Mouse (Mus musculus): ENCODE data around the gene Naxd.
"Not testable (repeated sequence)": the region's sequence is repeated elsewhere in the genome, so short reads cannot be mapped to it uniquely, and the experiment has no call there.

Naxd gene

DNA sequence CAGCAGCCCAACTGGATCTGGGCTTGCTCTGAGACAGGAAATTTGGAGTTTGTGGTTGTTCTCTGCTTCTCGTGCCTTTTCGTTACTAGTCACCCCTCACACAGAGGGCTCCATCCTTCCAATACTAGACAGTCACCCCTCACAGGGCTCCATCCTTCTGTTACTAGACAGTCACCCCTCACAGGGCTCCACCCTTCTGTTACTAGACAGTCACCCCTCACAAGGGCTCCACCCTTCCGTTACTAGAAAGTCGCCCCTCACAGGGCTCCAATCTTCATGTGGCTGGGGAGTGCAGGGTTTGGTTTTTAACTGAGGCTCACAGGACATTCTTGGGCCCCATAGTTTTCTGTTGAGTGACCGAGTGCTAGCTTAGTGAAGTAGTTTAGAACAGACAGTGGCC lies 15.9 kb downstream of the Naxd start:
- no peak for DNase-seq (ENCODE audit: low read depth)

DNA sequence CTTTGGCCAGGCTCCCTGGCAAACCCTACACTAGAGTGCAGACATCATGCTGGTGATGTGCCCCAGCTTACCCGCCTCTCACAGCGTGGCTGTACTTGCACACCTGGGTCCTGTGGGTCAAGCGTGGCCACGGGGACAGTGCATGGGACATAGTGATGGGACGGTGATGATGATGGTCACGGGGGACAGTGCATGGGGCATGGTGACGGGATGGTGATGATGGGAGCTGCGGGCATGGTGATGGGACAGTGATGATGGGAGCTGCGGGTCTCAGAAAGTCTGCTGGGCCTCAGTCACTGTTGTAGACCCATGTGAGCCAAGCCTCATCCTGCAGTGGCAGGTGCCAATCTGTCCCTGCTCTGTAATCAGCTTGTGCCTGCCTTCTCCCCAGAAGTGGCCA lies 19.0 kb downstream of the Naxd start:
- no peak for DNase-seq (ENCODE audit: low read depth)

DNA sequence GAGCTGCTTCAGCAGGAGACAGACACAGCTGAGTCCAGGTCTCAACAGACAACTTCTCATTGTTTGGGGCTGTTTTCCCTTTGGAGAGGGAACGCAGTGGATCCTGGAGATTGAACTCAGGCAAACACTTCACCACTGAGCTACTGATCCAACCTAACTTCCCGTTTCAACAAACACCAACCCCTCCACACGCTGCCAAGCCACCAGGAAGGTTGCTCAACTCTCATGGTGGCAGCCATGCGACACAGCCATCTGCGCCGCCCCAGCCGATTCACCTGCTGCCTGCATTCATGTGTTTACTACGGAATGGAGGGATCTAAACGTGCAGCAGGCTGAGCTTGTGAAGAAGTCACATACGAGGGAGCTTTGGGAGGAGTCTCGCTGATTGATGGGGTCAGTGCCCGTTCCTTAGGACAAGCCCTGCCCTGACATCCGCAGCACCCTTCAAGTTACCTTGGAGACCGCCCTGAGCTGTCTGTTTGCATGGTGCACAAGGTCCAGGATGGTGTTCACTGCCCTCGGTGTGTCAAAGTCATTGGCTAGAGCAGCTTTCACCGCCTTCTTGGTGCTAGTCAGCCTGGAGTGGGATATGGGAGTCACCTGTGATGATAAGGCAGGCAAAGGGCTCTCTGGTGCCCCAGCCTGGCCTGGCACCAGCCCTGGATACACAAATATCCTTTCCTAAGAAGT lies 20.2 kb downstream of the Naxd start:
- no peak for DNase-seq (ENCODE audit: low read depth)

DNA sequence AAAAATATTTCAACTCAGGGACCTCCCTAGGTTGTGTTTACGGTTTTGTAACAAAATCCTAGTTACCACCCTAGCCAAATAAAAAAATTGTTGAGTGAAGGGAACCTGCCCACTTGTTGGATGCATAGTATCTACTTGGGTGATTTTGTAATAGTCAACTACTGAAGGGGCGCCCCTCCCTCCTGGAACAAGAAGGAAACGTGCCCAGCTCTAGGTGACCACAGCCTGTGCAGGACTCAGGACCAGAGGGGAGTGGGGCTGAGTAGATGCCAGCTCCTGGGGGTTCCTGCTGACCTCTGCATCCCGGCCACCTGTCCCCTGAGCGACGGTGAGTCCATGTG lies 20.7 kb downstream of the Naxd start:
- no peak for DNase-seq (ENCODE audit: low read depth)

DNA sequence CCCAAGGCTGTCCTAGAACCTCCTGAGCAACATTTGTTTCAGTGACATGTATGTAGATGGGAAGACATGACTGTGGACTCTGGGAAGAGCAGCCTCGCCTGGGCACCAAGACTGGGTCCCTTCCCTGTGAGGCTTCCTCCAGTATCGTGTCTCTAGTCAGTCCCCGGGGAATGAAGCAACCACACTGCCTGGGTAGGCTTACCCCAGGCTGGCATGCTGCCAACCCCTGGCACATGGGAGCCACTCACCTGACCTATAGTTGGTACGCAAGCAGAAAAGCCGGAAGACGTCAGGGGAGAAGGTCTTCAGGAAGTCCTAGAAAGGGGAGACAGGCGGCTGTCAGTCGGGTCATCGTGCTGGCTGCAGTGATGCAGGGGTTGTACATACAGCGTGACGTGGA lies 21.4 kb downstream of the Naxd start:
- DNase-seq (ENCODE audit: low read depth), result no peak

DNA sequence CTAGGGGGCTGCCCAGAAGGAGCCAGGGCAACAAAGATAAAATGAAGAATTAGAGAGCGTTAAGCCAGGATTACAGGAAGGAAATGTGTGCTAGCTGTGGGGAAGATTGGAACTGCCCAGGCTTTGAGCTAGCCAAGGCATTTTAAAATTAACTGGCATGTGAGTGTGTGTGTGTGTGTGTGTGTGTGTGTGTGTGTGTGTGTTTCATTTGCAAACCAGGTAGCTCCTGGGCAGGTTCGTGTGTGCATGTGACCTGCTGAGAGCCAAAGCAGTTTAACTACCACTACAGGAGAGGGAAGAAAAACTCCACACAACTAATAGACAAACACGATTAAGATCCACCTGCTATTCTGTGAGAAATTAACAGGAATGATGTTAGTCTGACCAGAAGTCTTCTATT lies 26.0 kb downstream of the Naxd start:
- DNase-seq (ENCODE audit: low read depth), result no peak

DNA sequence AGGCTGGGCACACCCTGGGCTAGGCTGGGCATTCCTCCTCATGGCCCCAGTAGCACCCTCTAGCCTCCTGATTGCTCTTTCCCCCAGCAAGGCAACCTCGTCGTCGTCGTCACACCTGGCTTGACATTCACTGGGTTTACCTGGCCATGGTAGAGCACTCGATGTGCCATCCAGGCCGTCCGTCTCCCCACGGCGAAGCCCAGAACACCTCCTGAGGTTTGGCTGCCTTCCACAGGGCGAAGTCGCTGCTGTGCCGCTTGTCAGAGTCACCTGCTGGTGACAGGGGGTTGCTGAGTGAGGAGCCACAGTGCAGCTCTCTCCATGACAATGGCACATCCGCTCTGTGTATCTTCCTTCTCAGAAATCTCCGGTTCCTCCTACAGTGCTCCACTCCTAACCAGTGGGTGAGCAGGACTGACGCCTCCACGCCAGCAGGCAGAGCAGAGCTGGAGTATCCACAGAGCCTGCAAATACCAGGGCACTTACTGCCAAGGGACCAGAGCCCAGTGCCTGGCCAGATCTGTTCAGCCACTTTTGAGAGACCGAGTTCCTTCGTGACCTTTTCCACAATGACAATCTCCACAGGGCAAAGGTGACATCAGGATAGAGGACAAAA lies 33.0 kb downstream of the Naxd start:
- DNase-seq (ENCODE audit: low read depth), result no peak

DNA sequence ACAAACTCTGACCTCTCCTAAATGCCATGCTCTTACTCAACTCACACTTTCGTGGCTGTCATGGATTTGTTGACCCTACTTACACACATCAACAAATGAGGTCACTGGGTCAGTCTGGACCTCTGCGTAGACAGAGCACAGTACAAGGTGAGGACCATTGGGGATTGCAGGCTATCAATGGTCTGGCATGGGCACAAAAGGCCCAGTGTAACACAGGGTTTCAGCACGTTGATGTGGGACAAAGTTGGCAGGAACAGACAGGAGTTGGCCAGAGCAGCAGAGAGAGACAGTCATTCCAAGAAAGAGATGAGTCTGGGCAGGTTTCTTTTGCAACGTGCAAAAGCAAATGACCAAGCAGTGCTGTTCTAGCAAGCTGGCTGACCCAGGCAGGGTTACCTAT lies 33.5 kb downstream of the Naxd start:
- no peak for DNase-seq (ENCODE audit: low read depth)

DNA sequence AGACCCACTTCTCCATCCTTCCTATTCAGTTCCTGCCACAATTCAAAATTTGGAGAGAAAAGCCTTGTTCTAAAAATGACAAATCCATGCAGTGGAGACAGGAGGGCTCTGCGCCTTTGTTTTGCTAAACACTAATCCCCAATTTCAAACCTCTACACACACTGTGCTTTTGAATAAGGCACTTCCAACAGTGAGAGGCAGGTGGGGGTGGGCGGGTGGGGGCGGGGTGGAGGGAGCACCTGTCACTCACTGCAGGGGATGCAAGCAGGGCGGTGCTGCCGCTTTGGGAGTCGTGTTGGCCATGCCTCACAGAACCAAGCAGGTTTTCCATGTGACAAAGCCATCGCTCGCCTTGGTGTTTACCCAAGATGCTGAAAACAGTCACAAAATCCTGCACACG lies 37.2 kb downstream of the Naxd start:
- DNase-seq (ENCODE audit: low read depth), result no peak

DNA sequence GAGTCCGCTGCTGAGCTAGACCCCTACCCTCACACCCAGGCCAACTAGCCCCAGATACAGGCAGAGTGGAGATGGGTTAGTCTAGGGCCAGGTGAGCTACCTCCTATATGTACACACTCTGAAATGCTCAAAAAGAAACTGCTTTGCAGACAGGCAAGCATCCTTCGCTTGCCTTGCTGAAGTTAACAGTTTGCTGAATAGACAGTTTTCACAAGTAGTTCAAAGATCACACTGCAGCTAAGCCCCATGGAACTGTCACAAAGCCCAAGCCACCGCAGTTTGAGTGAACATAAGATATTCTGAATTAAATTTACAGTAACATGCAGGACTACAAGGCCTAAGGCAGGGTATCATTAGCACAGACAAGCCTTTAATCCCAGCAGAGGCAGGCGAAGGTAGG lies 41.7 kb downstream of the Naxd start:
- no peak for DNase-seq (ENCODE audit: low read depth)

DNA sequence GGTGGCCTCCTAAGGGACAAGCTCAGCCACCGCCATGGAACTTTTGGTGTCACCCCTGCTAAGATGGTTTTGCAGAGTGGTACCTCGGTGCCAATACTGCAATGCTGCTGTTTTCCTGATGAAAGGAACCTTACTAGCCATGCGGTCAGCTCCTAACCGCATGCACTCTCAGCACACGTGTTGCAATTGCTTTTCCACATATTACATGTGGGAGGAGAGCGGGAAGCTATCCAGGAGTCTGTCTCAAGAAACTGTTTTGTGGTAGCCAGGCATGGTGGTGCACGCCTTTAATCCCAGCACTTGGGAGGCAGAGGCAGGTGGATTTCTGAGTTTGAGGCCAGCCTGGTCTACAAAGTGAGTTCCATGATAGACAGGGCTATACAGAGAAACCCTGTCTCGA lies 42.9 kb downstream of the Naxd start:
- DNase-seq (ENCODE audit: low read depth), result no peak

DNA sequence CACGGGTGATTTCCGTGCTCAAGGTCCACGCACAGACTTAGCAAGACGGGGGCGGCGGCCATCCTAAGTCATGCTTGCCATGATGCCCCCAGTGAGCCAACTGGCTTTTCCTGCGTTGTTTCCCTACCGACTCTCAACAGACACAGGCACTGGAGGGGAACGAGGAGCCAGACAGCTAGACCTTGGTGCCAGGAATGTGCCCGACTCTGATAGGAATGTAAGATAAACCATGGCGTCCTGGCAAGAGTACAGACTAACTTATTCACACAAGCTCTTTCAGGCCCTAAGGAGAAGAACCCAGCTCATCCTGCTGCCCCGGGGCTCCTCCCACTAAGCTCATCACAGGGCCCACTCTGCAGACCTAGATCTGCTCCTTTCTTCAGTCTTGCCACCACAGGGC lies 44.7 kb downstream of the Naxd start:
- no peak for DNase-seq (ENCODE audit: low read depth)

DNA sequence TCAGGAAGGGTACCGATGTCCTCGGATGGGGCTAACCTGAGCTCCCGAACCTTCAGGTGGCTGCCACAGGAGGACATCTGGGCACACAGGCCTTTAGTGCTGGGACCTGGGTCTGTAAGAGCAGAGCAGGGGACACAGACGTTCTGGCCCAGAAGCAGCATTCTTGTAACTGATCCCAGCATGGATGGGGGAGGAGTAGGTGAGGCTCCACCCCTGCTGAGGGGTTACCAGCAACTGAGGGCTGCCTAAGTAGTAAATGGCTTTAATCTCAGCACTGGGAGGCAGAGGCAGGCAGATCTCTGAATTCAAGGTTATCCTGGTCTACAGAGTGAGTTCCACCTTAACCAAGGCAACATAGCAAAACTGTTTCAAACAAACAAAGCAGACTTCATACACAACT lies 45.6 kb downstream of the Naxd start:
- DNase-seq (ENCODE audit: low read depth), result no peak

DNA sequence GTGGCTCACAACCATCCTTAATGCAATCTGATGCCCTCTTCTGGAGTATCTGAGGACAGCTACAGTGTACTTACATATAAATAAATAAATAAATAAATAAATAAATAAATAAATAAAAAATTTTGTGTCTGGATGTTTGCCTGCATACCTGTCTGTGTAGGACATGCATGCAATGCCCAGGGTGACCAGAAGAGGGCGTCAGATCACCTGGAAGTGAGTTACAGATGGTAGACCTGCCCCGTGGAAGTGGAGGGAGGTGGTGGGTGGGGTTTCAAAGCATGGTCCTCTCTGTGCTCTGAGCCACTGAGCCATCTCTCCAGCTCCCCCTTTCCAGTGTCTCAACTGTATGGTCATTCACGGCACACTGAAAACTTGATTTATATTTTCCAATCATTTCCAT lies 47.1 kb downstream of the Naxd start:
- DNase-seq (ENCODE audit: low read depth), result no peak

DNA sequence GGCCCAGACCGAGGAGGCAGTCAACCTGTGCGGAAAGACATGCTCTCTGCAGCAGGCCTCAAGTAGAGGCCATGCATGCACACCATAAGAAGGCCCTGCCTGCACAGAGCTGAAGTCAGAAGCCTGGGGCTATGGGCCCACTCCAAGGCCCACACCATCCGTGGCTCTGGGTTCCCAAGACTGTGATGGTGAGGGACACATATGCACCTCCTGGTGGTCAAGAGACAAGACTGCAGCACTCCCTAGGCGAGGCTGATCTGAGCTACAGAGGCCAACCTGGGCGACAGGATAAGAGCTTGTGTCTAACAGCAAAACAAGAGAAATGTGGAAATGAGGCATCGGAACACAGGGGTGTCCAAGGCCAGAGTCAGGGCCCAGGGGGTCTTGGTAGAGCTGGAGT lies 49.8 kb downstream of the Naxd start:
- no peak for DNase-seq (ENCODE audit: low read depth)

DNA sequence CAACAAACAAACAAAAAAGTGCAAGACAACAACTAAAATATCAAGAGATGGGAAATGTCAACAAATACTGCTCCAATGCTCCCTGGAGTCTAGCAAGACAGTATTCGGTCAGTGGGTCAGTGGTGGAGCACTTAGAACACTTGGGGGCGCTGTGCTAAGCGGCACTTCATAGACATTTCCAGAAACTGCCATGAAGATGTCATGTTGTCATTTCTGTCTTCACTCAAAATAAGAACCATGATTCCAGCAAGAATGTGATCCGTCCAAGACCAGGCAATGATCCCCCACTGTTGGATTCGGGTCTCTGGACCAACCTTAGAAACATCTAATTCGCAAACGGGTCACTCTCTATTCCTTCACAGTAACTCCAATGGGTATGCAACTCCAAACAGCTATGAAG lies 52.4 kb downstream of the Naxd start:
- DNase-seq (ENCODE audit: low read depth), result no peak

DNA sequence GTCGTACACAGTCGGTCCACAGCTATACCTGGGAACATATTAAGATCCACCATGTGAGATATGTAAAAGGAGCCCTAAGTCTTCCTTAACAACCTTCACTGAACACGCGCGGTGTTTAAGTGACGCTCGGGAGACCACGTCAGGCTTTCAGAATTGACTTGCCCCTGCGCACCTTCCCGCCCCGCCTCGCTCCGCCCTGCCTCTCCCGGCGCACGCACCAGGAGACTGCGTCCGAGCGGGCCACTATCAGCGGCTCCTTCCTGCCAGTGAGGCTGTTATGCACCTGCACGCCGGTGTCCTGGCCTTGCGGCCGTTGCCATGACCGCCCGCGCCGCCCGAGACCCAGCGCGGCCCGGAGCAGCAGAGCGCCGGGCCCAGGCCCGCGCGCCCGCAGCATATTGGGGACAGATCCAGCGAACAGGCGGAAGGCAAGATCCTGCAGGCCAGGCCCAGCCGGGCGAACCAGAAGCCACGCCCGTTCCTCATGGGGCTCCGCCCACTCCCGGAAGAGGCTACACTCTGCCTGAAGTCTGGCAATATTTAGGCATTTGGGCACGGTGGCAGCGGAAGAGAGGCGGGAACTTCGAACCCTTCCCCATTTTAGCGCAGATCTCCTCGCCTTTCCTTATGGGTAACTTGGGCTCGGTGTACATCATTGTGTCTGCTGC lies 53.1 kb downstream of the Naxd start, which contains the start of gene Cars2:
Gene Cars2 (minus strand): TSS at position 503 of the 668 bp plus-strand sequence.
- DNase-seq (ENCODE audit: low read depth), result peak; percentile 88

DNA sequence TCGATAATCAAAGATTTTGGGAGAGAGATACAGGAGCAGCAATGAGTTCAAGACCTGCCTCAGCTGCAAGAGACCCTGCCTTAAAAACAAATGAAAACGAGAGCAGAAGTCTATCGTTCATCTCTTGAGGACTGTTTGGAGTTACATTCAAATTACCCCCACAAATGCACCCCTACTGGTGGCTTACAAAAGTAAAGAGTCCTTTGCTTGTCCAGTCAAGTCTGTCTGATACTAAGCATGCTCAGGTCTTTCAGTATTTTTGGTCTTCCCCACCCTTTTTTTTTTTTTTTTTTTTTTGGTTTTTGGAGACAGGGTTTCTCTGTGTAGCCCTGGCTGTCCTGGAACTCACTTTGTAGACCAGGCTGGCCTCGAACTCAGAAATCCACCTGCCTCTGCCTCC lies 54.2 kb downstream of the Naxd start:
- DNase-seq (ENCODE audit: low read depth), result not testable (repeated sequence)

DNA sequence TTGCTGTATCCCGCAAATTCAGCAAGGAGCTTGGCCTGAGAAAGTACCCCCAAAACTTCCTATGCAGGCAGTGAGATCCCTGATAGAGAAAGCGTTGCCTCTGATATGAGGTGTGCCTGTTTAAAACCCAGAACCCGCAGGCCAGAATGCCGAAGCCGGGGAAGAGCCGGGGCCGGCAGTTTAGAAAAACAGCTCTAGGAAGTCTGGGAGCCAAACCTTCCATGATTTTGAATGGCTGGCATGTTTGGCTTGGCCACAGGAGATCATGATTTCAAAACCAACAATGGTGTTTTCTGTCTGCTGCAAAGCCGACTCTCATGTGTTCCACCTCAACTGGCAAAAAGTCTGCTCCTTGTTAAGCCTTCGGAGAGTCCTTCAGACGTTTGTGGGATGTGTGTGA lies 55.1 kb downstream of the Naxd start:
- no peak for DNase-seq (ENCODE audit: low read depth)

DNA sequence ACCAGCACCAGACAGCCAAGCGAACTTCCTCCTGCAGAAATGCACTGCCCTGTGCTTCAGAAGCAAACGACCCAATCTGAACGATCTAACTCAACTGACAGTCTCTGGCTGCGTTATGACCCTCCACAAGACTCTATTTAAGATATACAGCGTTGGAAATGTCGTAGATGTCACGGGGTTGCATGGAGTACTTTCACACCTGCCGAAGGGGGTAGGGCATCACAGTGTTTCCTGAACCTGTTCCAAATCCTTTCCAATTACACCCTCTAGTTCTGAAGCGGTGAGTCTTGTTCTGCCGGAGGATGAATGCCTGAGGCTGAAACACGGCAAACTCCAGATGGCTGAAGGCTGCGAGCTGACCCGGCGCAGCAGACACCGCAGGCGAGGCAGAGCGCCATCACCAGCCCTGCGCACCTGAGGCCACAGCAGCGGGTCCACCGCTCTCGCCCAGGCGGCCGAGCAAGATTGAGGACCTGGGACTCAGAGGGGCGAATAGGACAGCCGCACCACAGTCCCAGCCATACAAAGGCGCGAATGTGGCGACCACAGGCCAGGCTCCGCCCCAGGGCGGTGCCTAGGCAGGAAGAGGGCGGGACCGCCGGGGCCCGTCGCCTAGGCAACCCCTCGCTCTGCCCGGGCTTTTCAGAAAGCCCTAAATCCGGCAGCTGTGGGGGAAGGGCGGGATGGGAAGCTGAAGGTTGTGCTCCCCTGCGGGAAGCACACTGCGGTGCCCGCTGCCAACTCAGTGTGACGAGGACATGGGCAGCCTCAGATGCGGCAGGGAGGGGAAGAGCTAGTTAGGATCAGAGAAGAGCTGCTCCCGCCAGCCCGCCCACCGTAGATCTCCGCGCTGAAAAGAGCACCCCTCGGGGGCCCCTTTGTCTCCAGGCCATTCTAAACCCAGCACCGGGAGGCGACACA lies 57.8 kb downstream of the Naxd start, which contains the start of gene Ing1:
Gene Ing1 (plus strand): TSS at position 773 of the 921 bp plus-strand sequence.
- DNase-seq (ENCODE audit: low read depth), result peak; percentile 89

DNA sequence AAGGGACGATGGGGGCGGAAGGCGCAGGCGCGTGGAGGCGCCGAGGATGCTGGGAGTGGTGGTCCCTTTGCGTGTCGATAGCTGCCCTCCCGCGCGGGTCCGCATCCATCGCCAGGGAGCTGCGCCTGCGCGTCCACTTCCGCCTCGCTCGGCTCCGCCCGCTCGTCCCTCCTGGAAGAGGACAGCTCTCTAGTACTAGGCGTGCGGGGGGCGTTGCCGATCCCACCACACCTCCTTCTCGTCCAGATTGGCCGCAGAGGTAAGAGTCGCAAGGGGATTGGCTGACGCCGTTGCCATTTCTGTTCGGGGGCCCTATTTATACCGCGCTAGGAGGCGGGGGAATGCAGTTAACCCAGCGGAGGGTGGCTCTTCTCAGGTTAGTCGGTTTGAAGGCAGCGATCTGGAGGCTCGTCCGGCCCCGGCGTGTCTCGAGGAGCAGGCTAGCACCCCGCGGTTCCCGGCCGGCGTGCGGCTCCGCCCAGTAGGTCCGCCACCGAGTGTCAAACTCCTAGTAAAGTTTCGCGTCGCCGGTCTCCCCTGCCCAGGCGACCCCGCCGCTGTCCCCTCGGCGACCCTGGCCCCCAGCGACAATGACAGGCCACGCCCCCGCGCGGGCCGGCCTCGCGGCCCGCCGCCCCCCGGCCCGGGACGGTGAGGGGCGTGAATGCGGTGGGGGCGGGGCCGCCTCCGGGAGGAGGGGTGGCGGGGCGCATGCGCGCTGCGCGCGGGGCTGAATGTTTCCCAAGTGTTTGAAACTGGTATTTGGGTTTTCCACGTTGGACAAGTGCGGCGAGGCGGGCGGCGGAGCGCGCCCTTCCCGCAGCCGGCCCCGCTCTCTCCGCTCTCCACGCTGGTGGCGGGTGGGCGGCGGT lies 58.6 kb downstream of the Naxd start:
- peak; percentile 97 for DNase-seq (ENCODE audit: low read depth)

Measured in c-Kit-positive CD71-negative TER-119-negative erythroid progenitor cells, embryonic 14.5 days (primary cell).